Mouse (Mus musculus) testis, postnatal 10 days (tissue): ENCODE results near the gene Gpr15.
A peak's percentile ranks its signal among the peaks of the same experiment; 100 is the strongest.

Experiments used
- DNase-seq: peaks from one replicate; pipeline ENCODE4 v3.0.0; 2021; ENCODE audit warnings: low spot score

The Gpr15 gene

DNA sequence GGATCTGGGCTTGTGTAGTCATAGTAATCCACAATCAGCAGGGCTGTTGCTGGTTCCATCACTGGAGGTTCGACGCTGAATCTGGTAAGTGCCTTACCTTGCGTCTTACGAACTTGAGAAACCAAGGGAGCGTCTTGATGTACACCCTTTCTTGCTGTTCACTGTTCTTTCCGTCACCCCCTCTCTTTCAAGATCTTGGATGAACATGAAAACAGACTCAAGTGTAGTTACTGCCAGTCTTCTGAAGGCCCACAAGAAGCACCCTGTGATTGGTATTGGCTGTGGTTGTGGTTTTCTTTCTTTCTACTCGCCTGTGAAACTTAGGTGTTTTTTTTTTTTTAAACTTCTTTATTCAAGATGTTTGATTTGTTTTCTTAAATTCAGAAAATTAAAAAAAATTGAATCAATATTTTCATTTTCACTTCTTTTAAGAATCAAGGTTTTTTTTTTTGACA lies at the start of gene Gpr15:
Gene Gpr15, minus strand, starts transcription at position 405 of the 455 bp plus-strand sequence.
- no peak for DNase-seq

DNA sequence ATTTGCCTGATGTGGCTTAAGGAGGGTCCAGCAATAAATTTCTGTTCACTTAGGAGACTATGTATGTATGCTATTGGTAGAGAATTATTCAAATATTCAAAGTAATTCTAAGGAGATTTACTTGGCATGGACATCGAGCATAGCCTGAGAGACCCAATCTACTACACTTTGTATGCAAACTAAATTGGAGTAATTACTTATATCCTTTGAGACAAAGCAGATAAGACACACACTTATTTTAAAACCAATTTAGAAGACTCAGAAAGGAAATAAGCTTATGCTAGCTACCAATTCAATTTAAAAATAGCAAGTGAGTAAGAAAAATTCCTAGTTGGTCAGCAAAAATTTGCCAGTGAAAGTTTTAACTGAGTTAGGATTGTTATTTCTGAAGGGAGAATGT lies 44.2 kb upstream of the Gpr15 start, which contains the start of gene Olfr172:
Gene Olfr172, minus strand, starts transcription at position 101 of the 400 bp plus-strand sequence.
- no peak for DNase-seq

- no peak for DNase-seq
These were observed 37.3 kb upstream of the Gpr15 start for GRCm38 (mm10) chr16:58756191-58756590.

GRCm38 (mm10) chr16:58751314-58751713 lies 32.4 kb upstream of the Gpr15 start:
- DNase-seq, result no peak

DNA sequence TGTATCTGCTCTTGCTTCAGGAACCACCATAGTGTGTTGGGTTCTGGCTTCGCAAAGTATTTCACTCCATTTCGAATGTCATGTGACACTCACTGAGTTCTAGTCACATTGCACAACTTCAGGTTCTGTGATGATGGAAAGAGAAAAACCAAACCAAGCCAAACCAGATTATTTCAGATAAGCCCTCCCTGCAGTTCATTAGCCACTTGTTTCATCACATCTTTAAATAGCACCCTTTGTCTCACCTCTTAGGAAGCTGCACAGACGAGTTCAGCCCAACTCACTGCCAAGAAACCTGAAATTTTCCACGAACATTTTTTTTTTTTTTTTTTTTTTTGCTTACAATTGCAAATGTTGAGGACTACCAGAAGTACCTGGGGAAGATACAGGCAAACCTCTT lies 27.8 kb upstream of the Gpr15 start:
- no peak for DNase-seq

GRCm38 (mm10) chr16:58740751-58741150 lies 21.9 kb upstream of the Gpr15 start:
- DNase-seq, result no peak

- DNase-seq, result no peak
These were observed 19.9 kb upstream of the Gpr15 start for GRCm38 (mm10) chr16:58738800-58739199.

- no peak for DNase-seq
These were observed 19.3 kb upstream of the Gpr15 start for GRCm38 (mm10) chr16:58738205-58738604.

- no peak for DNase-seq
These were observed 9.4 kb upstream of the Gpr15 start for GRCm38 (mm10) chr16:58728176-58728671.

- DNase-seq, result peak; percentile 93
These were observed 8.7 kb upstream of the Gpr15 start, which contains the start of gene Cldnd1 for GRCm38 (mm10) chr16:58727477-58728131. TSS of gene Cldnd1 (plus strand) at chr16:58727910.

- DNase-seq, result no peak
These were observed 8.0 kb upstream of the Gpr15 start for GRCm38 (mm10) chr16:58726680-58727476.

DNA sequence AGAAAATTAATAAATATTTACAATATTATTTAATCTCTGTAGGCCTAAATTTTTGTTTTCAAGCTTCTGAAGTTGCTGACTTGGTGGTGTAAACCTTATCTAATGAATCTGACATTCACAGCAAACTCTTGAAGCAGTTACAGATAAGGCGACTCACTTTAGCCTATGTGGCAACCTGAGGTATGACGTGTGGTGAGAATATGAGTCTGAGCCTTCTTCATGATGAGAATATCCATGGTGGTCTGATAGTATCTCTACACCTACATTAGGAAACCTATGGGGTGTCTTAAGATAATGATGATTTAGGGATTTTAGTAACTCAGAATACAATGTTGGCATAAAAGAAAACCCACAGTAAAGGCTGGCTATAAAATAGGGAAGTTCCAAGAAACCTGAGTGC lies 3.4 kb upstream of the Gpr15 start:
- DNase-seq, result no peak

GRCm38 (mm10) chr16:58715018-58715417 lies 3.9 kb downstream of the Gpr15 start:
- DNase-seq, result no peak

- no peak for DNase-seq
These were observed 5.7 kb downstream of the Gpr15 start for GRCm38 (mm10) chr16:58713128-58713527.

GRCm38 (mm10) chr16:58712221-58712620 lies 6.6 kb downstream of the Gpr15 start:
- no peak for DNase-seq

DNA sequence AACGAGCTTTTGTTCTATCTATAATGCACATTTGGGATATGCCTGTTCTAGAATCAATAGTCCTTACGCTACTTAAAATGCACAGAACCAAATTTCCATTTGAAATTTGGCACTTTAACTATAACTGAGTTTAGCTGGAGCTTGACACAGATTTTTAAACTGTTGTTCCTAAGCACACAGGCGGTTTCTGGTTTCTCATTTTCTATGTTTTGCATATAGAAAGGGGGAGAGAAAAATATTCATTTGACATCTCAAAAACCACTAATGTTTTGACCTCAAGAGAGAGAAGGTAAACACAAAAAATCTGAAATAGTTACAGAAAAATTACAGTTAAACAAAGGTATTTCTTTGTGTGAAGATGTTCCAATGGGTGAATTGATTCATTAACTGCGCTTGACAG lies 9.3 kb downstream of the Gpr15 start:
- DNase-seq, result no peak

DNA sequence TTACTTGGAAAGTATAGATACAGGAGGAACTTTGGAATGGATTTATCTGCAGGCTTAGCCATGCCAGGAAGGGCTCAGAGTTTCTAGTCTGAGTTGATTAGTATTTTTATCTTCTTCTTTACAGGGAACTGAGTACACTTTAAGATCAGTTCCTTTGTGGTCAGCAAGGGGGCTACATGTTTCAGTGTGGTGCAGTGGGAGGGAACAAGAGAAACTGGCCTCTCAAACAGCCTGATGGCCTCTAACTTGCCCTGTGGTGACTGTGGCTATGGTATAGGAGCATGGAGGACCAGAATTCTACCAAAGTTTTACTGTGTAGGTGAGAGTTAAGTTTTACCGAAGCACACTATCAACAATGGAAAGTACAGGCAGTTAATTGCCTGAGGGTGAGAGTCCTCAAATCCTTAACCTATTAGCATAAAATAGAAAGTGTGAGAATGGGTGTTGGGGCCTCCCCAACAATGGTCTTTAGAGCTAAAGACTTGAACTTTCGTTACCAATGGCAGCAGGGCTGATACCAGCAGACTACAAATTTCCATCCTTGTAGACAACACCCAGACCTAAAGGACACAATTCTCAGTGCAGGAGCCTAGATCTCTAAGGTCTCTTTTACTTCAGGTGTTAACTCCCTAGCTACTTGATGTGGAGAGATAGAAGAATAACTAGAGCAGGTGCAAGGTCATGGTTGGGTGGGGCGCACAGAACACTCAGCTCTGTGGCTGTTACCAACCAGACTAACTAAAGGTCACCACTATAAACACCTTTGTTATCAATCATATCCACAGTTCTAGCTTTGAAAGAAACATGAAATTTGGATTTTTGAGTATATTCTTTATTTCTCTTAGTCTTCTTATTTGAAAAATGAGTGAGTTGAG lies 10.0 kb downstream of the Gpr15 start:
- DNase-seq, result no peak

DNA sequence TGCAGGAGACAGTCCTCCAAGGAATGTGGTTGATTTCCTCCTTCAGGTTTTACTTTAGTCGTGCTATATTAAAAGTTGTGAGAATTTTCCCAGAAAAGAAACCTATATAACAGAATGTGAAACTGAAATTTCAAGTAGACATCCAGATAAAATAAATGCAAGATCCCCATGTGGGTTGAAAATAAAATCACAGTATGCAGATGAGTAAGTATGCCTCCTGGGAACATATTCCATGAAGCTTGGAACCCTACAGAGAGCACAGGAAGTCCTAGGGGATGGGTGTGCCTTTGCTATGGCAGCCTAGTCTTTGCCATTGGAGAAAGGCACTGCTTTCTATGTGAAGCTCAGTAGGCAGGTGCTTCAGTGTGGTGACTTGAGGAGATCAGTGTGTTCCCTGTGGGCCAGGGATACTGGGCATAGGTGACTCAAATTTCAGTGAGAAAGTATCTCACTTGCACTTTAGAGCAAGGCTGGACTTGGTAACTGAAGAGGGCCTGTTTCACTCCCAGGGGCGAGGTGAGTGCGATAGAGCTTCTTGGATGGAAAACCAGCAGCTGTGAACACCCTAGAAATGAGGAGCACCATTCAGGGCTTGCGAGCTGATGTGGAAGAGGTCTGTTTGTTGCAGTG lies 11.5 kb downstream of the Gpr15 start:
- no peak for DNase-seq

GRCm38 (mm10) chr16:58704999-58705398 lies 13.9 kb downstream of the Gpr15 start:
- no peak for DNase-seq

DNA sequence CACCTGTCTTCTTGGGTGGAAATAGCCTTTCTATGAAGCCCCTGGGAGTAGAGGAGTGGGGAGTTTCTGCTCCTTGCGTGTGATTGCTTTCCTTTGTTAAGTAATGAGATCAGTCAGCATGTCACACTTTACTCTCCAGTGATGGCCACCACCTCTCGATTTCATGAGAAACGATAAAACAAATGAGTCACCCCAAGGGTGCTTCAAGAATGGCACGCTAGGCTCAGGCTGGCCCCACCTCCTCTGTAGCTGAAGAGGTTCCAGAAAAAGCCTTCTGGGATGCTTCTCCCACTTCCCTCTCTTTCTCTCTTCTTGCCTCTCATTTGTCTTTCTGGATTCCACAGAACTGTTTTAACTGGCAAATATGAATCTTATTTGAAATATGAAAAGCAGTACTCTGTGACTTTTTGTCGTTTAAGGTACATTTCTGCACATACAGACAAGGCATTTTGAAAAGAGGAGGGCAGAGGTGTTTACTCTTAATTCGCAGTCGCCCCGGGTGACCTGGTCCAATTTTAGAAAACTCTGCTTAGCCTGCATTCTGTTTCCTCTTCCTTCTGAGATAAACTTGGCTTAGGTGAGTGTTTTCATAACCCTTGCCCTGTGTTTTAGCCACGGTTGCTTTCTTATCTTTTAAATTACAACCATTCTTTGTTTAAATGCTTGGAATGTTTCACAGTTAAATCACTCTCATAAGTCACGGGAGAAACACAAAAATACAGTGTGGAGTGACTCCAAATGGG lies 15.3 kb downstream of the Gpr15 start:
- DNase-seq, result no peak
